Mouse (Mus musculus) bone marrow macrophage, adult 2 months (primary cell): ENCODE measurements around the gene Lsamp. TPM values are rescaled to one million over a fixed set of nuclear protein-coding genes. Genes with fewer than 3 reads are reported as not detected.

Source experiments
- H3K27ac ChIP-seq: 2 replicates; pipeline ENCODE4 v1.5.1; 2012; ENCODE audit warnings: low read depth, low read length; ENCODE audit not compliant: insufficient read depth
- H3K4me1 ChIP-seq: 2 replicates; pipeline ENCODE4 v1.6.1; 2012; ENCODE audit warnings: low read length; ENCODE audit not compliant: control insufficient read depth, insufficient read depth
- H3K4me3 ChIP-seq: 2 replicates; pipeline ENCODE4 v1.5.1; 2012; ENCODE audit warnings: mild to moderate bottlenecking, low read length, moderate library complexity; ENCODE audit not compliant: insufficient read depth
- CTCF ChIP-seq: IDR thresholded peaks from 2 replicates; pipeline ENCODE4 v1.5.1; 2012; ENCODE audit warnings: low read depth, mild to moderate bottlenecking, low read length, moderate library complexity
- POLR2A ChIP-seq: IDR thresholded peaks from 2 replicates; pipeline ENCODE4 v1.6.1; 2012; ENCODE audit warnings: mild to moderate bottlenecking, low read depth, low read length, borderline replicate concordance
- polyA plus RNA-seq: library from polyadenylated mRNA; stranded (reverse); fragments of >200 nt; gene quantifications from 2 replicates; pipeline ENCODE4 v1.2.4, GENCODE M21; 2012; ENCODE audit not compliant: missing spikeins, insufficient read depth, insufficient read length

Gene Lsamp
- polyA plus RNA-seq, 1 experiment: not detected

DNA sequence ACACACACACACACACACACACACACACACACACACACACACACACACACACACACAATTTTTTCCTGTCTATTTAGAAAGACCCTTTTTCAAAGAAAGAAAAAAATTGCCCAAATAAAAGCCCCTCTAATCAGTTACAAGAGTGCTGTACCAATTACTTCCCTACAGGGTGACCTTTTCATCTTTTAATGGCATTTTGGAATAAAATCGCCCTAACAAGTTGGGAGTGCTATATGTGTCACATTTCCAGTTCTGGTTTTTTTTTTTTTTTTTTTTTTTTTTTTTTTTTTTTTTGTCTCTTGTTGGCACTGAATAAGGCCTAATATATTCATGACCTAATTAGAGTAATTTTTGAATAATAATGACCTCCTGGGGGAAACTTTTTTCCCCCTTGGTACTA lies 923.7 kb downstream of the Lsamp start:
- no peak overlapping the region for H3K27ac ChIP-seq
- TF ChIP-seq CTCF (no peak), POLR2A (no peak)

DNA sequence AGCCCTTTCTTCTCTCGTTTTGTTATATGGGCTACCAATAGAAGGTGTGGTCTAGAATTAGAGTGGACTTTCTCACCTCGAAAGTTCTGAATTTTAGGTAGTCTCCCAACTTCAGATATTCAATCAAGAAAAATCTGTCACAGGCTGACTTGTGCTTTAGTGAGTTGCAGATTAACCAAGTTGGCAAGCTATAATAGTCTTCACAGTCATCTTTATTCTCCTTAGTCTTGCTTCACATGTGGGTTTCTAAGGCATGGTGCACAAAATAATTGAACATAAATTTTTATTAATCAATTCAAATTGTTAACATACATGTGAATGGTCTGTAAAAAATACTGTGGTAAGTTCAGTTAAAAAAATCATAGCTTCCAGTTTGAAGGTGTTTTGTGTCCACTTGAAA lies 930.0 kb downstream of the Lsamp start:
- H3K4me1 ChIP-seq: no peaks in the 10 kb centered on the region
- TF ChIP-seq CTCF: no peak
- TF ChIP-seq POLR2A: no peak
- H3K4me3 ChIP-seq: no peak overlapping the region
- no peak overlapping the region for H3K27ac ChIP-seq

More for the DNA sequence above, 923.7 kb downstream of the Lsamp start:
- H3K4me1 ChIP-seq: no peaks in the 10 kb centered on the region
- H3K4me3 ChIP-seq: no peak overlapping the region

DNA sequence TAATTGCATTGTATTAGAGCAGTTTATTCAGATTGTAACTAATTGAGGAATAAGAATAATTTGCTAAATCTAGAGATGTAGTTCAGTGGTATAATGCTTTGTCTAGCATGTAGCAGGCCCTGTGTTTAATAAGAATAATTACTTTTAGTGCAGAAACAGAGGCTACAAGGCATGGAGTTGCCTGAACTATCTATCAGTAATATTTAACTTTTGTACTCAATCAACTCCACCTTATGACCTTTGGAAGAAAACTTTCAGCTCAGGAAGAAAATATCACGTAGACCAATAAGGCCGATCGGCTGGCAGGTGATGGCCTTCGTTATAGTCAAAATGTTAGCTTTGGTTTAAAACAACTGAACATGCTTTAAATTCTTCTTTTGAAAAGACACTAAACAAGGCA lies 946.4 kb downstream of the Lsamp start:
- no peak overlapping the region for H3K27ac ChIP-seq
- no peak for TF ChIP-seq POLR2A
- no peak for TF ChIP-seq CTCF
- no peaks in the 10 kb centered on the region for H3K4me1 ChIP-seq
- no peak overlapping the region for H3K4me3 ChIP-seq

DNA sequence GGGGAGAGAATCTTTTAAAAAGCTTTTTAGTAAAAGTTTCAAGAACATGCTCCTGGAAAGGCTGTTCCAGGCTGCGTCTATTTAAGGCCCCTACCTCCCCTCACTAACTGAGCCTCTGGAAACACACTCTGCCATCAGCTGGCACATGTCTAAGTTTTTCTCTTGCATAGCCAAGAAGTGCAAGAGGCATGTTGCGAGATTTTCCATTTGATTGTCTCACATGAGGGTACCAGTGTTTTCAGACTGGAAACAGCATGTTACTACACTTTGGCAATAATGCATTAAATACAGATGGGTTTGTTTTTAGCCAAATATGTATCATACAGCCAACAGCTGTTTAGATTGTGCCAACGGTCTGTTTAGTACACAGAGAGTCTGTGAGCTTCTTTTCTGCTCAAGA lies 958.1 kb downstream of the Lsamp start:
- Histone ChIP-seq H3K4me1 (no peaks in the 10 kb centered on the region), H3K4me3 (no peak overlapping the region), H3K27ac (no peak overlapping the region)
- TF ChIP-seq CTCF (no peak), POLR2A (no peak)

DNA sequence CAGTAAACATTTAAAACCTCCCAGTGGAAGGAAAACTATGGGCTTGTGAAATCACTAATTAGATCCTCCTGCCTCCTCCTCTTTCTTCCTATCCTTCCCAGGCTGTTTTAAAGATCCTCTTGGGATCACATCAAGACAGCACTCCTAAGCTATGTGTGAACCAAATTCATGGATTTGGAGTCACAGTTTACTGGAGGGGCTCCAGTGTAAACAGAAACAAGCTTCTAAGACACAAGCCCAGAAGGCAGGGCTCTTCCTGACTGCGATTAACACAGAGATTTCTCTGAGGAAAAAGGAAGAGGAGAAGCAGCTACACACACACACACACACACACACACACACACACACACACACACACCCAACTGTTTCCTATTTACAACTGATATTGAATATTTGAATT lies 961.7 kb downstream of the Lsamp start:
- no peak overlapping the region for H3K4me3 ChIP-seq

DNA sequence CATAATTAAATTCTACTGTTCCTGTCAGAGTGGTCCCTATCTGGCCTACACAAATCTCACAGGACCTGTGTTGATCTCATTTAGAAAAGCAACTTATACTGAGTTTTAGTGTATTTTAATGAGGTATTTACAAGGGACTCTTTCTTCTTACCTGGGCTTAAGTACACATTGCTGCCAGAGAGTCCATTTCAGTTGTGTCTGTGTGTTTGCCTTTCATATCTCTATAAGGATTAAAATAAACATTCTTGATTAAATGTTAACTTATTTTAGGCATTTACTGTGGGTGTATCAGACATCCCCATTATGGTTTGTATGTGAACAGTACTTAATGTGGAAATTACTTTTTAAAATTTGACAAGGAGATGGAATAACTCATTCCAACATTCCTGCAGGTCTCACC lies 963.9 kb downstream of the Lsamp start:
- Histone ChIP-seq H3K27ac (no peak overlapping the region), H3K4me1 (no peaks in the 10 kb centered on the region), H3K4me3 (no peak overlapping the region)
- TF ChIP-seq CTCF (no peak), POLR2A (no peak)

More for the DNA sequence above, 961.7 kb downstream of the Lsamp start:
- Histone ChIP-seq H3K4me1 (no peaks in the 10 kb centered on the region), H3K27ac (no peak overlapping the region)
- TF ChIP-seq CTCF (no peak), POLR2A (no peak)

DNA sequence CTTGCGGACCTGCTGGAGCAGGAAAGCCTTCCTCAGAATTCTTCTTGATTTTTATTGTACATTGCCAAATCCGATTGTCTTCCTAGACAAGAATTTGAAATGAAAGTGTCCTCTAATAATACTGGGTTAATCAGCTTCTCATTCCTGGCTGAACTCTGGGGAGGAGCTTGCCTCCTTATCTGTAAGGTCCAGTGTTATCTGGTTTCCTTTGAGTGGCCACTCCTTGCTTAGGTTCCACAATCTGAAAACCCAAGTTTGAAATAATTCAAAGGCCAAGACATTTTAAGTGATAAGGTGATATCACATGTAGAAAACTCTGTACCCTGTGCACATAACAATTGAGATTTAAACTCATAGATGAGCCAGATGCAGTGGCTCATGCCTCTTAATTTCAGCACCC lies 975.0 kb downstream of the Lsamp start:
- no peak overlapping the region for H3K27ac ChIP-seq
- TF ChIP-seq CTCF: no peak
- no peak for TF ChIP-seq POLR2A
- H3K4me3 ChIP-seq: no peak overlapping the region
- H3K4me1 ChIP-seq: no peaks in the 10 kb centered on the region

DNA sequence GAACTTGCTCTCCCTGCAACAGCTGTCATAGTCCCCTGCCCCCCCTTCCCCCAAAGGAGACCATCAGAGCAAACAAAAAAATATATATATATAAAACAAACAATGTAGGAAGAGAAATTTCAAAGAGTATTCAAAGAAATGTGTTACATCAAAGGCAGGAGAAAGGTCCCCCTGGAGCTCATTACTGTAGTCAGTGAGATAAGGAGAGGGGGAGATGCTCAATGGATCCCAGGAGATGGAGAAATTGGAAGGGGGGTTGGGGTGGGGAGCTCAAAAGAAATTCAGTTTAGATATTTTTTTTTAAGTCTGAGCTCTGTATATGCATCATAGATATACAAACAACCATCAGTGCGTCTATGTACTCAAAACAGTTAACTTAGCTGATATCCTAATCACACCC lies 976.4 kb downstream of the Lsamp start:
- Histone ChIP-seq H3K4me3 (no peak overlapping the region), H3K27ac (no peak overlapping the region), H3K4me1 (no peaks in the 10 kb centered on the region)
- no peak for TF ChIP-seq POLR2A
- no peak for TF ChIP-seq CTCF

DNA sequence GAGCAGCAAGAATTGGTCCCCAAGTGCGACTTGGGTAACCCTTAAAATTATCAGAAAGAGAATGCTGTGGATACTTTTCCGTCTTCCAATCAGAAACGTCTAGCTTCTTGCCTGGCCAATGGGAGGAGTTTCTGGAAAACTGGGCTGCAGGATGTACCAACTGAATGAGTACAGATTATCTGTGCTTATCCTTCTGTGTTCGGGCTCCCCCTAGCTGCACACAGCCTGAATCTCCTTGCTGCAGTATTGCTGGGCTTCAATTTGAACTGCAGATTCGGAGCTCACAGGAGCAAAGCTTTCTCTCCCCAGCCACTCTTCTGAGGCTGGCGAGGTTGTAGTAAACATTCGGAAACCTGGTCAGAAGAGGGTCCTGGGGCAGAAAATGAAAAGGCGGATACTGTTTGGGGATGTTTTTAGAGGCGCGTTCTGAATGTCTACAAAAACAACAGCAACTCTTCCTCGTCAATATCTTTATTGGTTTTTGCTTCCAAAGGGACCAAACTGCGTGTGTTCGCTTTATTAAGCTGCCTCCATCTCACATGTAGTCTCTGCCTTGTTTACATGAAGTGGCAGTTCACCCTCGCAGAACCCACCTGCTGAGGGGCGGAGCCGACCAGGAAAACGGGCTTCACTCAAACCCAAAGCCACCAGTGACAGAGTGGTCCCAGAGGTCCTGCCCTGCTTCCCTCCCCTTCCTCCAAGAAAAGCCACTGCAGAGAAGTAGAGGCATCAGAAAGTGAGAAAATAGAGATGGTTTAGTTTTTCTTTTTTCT lies 984.1 kb downstream of the Lsamp start:
- no peaks in the 10 kb centered on the region for H3K4me1 ChIP-seq
- TF ChIP-seq POLR2A: no peak
- TF ChIP-seq CTCF: no peak
- no peak overlapping the region for H3K27ac ChIP-seq
- no peak overlapping the region for H3K4me3 ChIP-seq

DNA sequence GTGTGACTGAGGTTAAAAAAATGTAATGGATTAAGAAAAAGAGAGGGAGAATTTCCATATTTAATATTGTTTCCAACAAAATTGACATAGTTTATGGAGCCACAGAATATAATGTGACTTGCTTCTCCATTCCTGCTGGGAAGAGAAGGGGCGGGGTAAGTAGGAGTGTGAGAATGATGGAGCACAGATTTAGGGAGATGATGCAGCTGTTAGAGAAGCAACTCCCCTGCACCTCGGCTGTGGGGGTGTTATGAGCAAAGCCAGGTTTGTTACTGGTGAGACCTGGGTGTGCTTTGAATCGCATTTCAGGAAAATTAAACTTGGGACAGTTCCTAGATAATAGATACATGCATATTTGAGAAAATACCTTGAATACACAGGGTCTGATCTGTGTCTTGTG lies 987.2 kb downstream of the Lsamp start:
- H3K27ac ChIP-seq: no peak overlapping the region
- no peak overlapping the region for H3K4me3 ChIP-seq
- no peaks in the 10 kb centered on the region for H3K4me1 ChIP-seq
- TF ChIP-seq POLR2A (no peak), CTCF (no peak)

DNA sequence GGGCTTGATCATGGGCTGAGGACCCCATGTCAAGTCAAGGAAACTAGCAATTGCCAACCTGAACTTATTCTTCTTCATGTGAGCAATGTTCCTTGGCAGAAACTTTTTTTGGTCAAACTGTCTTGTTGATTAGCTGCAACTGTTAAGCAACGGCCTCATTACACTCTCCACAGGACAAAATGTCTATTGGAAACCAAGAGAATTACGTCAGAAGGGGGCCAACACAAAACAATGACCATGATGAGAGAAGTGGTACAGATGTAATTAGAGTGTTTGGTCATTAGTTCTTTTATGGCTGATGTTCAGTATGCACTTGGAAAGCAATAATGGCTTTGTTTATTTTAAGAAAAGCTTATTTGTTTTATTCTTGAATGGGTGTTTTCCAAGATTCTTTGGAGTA lies 989.9 kb downstream of the Lsamp start:
- H3K4me3 ChIP-seq: no peak overlapping the region
- TF ChIP-seq POLR2A (no peak), CTCF (no peak)
- no peaks in the 10 kb centered on the region for H3K4me1 ChIP-seq
- no peak overlapping the region for H3K27ac ChIP-seq
